Mouse (Mus musculus) kidney, postnatal 14 days (tissue): ENCODE data around the gene Gper1.

Source experiments
- DNase-seq: peaks from one replicate; pipeline ENCODE4 v3.0.0; 2022; ENCODE audit warnings: mixed read lengths

The Gper1 gene

GRCm38 (mm10) chr5:139423026-139423865 lies at the start of gene Gper1:
Gene Gper1 (plus strand): TSS chr5:139423151.
- DNase-seq: peak; percentile 58

DNA sequence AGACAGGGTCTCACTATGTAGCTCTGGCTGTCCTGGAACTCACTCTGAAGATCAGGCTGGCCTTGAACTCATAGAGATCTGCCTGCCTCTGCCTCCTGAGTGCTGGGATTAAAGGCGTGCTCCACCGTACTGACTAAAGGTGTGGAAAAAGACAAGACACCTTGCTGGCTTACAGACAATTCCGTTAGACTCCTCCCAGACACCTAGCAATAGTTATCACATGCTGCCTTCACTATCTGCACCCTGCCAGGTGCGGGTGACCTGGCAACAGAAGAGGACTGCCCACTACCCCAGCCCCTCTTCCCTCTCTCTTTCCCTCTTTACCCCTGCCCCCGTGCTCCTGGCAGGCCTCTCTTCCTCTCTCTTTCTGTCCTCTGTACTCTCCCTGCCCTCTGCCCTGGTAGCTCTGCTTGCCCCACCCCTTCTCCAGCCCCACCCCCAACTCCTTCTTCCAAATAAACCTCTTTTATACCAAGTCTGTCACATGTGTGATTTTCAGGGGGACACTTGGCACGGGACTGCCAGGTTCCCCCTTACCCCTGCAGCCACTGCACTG lies 49.0 kb upstream of the Gper1 start:
- peak; percentile 55 for DNase-seq

DNA sequence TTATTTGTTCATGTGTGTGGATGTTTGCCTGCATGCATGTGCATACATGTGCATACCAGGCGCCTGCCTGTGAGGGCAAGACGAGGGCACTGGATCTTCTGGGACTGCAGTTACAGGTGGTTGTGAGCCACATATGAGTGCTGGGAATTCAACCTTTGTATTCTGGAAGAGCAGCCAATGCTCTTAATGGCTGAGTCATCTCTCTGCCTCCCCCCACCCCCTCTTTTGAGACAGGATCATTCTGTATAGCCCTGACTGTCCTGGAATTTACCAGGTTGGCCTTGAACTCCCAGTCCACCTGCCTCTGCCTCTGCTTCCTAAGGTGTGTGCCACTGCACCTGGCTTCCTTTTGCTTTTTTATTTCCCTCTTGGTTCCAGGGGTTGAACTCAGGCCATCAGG lies 48.1 kb upstream of the Gper1 start:
- DNase-seq: no peak

GRCm38 (mm10) chr5:139377468-139378270 lies 45.3 kb upstream of the Gper1 start, which contains the start of gene Gpr146:
Gene Gpr146 (plus strand): TSS chr5:139377697.
- peak; percentile 86 for DNase-seq

- DNase-seq: no peak
These were observed 44.7 kb upstream of the Gper1 start for GRCm38 (mm10) chr5:139378271-139378556.

DNA sequence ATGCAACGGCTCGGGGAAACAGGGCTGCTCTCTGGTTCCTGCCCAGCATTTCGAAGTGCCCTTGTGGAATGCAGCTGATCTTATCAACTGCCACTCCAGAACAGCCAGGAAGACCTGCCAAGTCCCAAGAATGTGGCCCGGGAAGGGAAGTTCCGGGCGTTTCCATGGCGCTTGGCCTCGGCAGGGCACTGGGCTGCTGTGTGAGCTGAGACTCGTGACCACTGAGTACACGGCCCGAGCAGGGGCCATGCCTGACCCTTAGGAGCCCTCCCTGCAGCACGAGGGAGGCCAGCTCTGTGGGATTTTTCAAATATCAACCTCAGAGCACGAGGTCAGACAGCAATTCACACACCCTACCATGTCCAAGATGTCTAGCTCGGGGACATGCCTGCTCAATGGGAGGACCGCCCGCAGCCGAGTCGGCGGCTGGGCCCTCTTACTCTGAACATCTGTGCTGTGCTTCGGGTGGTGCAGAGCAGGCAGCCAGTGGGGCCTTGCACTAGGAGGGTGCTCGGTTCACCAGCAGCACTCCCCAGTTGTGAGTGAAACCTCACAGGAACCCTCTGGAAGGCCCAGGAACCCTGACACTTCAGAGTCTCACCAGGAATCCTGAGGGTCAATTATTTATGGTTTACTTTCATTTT lies 43.8 kb upstream of the Gper1 start:
- DNase-seq: peak; percentile 94

GRCm38 (mm10) chr5:139379771-139380384 lies 43.1 kb upstream of the Gper1 start:
- DNase-seq: no peak

GRCm38 (mm10) chr5:139380385-139381248 lies 42.3 kb upstream of the Gper1 start:
- DNase-seq: peak; percentile 99

DNA sequence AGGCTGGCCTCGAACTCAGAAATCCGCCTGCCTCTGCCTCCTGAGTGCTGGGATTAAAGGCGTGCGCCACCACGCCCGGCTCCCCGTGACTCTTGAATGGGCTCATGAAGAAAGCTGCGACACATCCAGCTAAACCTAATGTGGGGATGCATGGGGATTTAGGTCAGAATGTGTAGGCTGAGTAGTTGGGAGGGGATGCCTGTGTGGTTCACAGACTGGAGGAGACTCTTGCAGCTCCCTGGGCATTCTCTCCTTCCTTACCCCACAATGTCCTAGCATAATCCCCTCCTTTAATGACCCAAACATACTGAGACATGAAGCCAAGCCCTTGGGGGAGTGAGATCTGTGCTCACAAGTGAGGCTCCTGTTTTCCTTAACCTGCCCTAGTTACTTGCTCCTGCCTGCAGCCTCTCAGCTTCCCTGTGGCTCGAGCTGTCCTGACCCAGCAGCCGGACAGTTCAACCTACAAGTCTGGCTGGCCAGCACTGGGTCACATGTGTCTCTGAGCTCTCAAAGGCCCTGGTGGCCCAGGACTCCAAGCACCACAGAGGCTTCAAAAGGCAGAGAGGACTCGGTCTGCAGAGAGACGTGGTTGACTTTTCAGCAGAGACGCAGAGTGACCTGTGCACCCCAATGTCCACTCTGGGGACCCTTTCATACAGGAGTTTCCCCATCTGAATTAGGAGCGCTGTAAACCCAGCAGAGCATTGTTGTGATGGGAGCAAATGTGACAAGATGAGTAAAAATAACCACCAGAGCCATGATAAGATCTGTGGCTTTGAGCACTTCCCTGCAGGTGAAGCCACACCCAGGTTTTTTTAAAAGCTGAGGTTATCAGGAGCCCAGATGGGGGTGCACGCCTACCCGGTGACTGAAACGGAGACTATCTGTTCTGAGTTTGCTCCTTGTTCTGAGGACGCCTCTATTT lies 41.1 kb upstream of the Gper1 start:
- DNase-seq: peak; percentile 45

DNA sequence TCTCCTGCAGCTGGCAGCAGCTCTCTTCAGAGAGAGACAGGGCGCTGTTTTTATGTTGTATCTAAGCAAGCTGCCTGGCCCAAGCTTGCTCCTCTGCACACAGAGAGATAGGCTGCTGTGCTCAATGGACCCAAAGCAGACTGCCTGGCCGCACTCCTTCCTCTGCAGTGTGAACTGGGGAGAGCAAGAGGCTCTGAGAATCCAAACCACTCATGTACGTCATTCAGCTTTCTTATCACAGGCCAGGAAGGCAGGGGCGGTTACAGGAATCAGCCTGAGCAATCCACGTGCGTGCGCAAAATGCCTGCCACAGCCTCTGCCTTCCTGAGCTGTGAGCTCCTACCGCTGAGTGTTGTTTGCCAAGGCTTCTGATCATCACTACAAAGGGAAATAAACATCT lies 40.2 kb upstream of the Gper1 start:
- peak; percentile 66 for DNase-seq

GRCm38 (mm10) chr5:139383234-139383633 lies 39.7 kb upstream of the Gper1 start:
- no peak for DNase-seq

DNA sequence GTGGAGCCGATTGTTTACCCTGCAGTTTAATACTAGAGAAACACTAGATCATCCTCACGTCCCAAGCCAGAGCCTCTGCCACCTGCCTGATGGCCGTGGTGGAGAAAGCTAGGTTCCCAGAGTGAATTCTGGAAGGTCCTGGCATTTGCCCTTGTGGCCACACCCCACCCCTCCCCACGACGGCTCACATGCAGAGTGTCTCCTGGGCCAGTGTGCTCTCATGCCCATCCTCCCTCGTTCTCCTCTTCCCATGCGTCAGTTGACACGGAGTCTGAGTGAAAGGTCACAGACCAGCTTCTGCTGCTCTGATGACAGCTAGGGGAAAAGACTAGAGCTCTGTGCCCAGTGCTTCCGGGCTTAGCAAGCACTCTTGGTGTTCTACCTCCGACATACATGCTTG lies 38.4 kb upstream of the Gper1 start:
- DNase-seq: peak; percentile 69

GRCm38 (mm10) chr5:139386047-139386446 lies 36.9 kb upstream of the Gper1 start:
- no peak for DNase-seq

DNA sequence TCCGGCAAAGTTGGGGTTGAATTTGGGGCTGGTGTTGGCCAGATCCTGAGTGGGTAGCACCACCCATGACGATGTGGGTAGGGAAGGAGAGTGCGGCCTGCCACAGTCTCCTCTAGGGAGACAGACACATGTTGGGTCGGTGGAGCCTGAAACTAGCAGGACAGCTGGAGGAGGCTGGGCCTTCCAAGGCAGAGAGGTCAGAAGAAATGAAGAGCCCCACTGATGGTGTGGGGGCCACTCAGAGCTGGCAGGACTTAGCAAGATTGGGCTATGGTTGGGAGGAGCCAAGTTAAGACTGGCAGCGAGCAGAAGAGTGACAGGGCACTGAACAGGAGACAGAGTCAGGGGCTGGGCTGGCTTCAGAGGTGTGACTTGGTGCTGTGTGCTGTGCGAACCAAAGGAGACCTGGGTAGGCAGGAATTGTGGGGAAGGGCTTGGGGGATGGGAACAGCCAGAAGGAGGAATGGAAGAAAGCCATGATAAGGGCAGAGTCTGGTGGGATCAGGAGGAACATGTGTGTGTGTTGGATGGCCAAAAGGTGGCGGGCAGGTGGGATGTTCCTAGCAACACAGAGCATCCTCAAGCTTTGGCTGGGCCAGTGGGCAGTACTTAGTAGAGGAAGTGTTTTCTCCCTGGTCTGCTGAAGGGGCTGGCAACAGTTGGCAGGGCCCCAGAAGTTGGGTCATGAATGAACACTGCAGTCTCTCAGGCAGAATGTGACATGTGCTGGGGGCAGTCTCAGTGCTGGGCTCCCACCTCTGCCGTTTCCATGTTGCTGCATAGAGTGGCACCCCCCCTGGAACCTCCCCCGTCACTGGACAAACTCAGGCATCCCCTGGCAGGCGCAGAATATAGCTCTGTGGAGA lies 35.4 kb upstream of the Gper1 start:
- DNase-seq: peak; percentile 52

DNA sequence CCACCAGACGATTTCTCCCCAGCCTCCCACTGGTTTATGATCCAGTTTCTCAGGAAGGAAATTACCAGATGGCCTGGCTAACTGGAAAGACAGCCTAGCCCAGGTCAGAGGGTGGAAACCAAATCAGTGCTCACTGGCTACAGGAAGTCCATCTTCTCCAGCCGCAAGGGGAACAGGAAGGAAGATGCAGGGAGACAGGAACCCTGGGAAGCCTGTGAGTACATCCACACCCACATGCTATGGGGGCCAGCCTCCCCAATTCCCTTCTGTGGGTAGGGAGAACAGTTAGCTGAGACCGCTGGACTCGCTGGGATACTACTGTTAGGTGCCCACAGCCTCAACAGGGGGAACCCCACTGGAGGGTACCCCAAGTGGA lies 34.8 kb upstream of the Gper1 start:
- peak; percentile 59 for DNase-seq

DNA sequence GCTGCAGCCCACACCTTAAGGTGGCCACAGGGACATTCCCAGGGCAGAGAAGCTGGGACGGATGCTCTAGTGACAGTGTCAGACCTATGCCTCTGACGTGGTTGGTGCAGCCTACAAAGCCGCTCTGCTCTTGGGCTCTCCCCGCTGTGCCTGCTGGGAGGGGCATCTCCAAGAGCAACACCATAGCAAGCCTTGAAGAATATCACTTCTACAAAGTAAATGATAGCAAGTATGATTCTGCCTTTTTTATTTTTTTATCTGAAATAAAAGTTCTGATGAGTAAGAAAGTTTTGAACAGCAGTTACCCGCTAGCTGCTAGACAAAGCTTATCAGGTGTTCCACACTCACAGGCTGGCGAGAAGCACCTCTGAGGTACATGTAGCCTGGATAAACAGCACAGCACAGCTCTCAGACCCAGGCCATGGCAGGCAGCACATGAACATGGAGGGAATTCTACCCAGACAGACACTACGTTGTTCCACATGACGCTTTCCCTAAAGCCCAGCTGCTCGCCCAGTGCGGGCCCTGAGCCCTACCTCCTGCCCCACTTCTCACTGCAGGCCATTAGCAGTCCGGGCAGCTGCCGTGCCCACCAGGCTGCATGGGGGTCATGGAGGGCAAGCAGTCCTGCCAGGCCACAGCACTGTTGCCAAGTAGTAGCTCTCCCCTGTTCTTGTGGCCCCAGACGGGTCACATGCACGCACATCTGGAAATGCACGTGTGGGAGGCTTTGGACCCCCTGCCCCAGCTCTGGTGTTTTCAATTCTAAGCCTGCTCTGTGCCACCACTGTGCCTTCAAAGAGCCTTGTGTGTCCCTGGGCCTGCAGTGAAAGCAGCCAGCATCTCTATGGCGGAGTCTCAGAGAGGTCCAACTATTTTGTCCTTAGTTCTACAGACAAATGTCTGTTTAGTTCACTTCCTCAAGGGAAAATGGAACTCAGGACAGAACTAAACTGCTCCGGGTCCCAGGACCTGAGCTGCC lies 34.0 kb upstream of the Gper1 start:
- peak; percentile 8 for DNase-seq

- DNase-seq: peak; percentile 64
These were observed 33.3 kb upstream of the Gper1 start for GRCm38 (mm10) chr5:139389676-139390061.
